8 mouse cellular contexts compared by ENCODE assay signal in the genomic region with DNA sequence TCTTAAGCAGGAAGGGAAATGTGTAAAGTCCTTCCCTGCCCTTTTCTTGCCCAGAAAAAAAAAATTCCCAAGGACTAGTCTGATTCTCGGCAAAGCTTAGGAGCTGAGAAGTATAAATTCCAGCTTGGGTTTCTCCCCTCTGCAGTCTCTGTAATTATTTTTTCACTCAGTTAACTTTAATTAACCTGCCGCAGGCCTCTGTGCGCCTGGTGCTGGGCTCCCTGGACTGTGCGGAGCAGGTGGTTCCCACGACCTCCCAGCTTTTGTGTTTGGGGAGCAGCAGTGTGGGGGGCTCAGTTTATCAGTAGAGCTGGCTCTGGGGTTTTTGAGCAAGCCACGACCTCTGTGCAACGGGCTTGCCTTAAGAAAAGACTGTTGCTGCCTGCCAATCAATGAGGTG.
"Had no signal": no experiment of that assay in that cellular context is flagged by ENCODE, and none has a peak within 500 bp of the region (broad histone marks: within the 10 kb centered on the region; RNA-seq: fewer than 3 reads in every experiment).

No protein-coding gene starts in this region.

- H3K27ac ChIP-seq: liver, embryonic 15.5 days; stomach, postnatal 0 days had no signal

- H3K9ac ChIP-seq: liver, embryonic 15.5 days had no signal

- H3K9me3 ChIP-seq: liver, embryonic 15.5 days had no signal

- H3K4me1 ChIP-seq: liver, embryonic 15.5 days had no signal

- H3K4me2 ChIP-seq: liver, embryonic 11.5 days; liver, embryonic 15.5 days had no signal

- H3K4me3 ChIP-seq: liver, embryonic 15.5 days had no signal

- DNase-seq: layer of hippocampus, adult 9-11 months; lung, adult 2 months had no signal

- H3K27me3 ChIP-seq: liver, embryonic 15.5 days had no signal

- ATAC-seq: intestine, embryonic 16.5 days; lung, postnatal 0 days; midbrain, embryonic 16.5 days had no signal

- H3K36me3 ChIP-seq: liver, embryonic 15.5 days had no signal
